ENCODE assay signal across 9 mouse cellular contexts in the genomic region with DNA sequence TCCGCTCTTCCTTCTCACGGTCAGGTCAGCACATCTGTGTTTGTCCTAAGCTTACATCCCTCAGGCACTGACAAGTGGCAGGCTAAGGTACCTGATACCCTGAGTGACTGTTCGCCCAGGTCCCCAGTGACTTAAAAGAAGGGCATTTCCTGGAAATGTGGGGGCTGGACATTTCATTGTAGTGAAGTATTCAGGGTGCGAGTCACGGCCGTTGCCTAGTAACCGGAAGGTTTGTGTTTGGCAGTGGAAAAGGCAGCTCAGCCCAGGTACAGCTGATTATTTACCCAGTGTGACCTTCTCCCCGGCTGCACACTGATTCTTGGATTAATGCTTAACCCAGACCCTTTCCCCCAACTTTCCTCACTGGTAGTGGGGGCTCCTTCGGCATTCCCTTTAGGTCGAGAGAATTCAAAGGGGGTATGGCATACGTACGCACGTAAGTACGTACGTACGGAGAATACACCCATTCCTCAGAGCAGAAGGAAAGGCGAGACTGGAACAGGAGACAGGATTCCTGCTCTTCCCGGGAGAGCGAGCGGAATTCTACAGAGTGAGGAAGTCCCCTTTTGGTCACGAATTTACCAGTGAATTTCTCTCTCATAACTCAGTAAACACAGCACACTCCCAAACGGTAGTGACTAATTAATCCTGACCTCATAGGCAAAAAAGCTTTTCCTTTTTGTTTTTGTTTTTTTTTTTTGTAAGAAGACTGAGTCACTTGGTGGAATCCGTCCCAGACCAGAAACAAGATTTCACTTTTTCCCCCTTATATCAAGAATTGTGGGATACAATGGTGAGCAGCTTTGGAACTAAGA.
DNase-seq lines count a peak whose midpoint lies in the region; ATAC-seq and TF ChIP-seq lines count a peak whose summit lies in the region.
"Had no signal": no experiment of that assay in that cellular context is flagged by ENCODE, and none has a peak within 500 bp of the region (broad histone marks: within the 10 kb centered on the region; RNA-seq: fewer than 3 reads in every experiment).

No protein-coding gene starts in this region.

- intact Hi-C loops in gastrocnemius, postnatal 14 days (cut with DNase I; ENCODE audit: low total_unique reads): no loop called here

- no peak overlapping the region for H3K4me3 ChIP-seq in hindbrain, embryonic 13.5 days
- H3K4me3 ChIP-seq in liver, embryonic 14.5 days (ENCODE audit: insufficient read depth in 1 of 2, low read depth in 2 of 2, low read length in 2 of 2): peak overlapping the region in 1 of 2 experiments; percentile 15; a peak in 2 of 4 replicates
- no peak overlapping the region for H3K4me3 ChIP-seq in forebrain, embryonic 15.5 days
- H3K4me3 ChIP-seq: megakaryocyte, embryonic 14.5 days had no signal

- ATAC-seq in hindbrain, embryonic 13.5 days (ENCODE audit: low FRiP score): peak; percentile 59
- ATAC-seq in liver, embryonic 14.5 days (ENCODE audit: insufficient read depth): peak; percentile 73
- ATAC-seq in forebrain, embryonic 15.5 days (replicated peaks): no peak

- H3K4me2 ChIP-seq in hindbrain, embryonic 13.5 days: no peak overlapping the region
- H3K4me2 ChIP-seq in liver, embryonic 14.5 days (ENCODE audit: low read depth): peak overlapping the region; percentile 27
- no peak overlapping the region for H3K4me2 ChIP-seq in forebrain, embryonic 15.5 days (replicated peaks)

- H3K4me1 ChIP-seq in hindbrain, embryonic 13.5 days (replicated peaks): peaks cover 11% of the 10 kb centered on the region; the same call in 1 of the 2 replicates
- peaks cover 0 to 5% of the 10 kb centered on the region in 2 experiments; a peak in 1 of 4 replicates for H3K4me1 ChIP-seq in liver, embryonic 14.5 days (replicated peaks; ENCODE audit: control insufficient read depth in 2 of 2, insufficient read depth in 2 of 2, low read length in 1 of 2)
- H3K4me1 ChIP-seq in forebrain, embryonic 15.5 days: no peaks in the 10 kb centered on the region
- H3K4me1 ChIP-seq: megakaryocyte, embryonic 14.5 days had no signal

- WGBS in hindbrain, embryonic 13.5 days: 64% methylated on average over 23 of the region's 23 CpGs
- 58% methylated on average over 23 of the region's 23 CpGs for WGBS in liver, embryonic 14.5 days (ENCODE audit: insufficient replicate concordance)
- 71% methylated on average over 23 of the region's 23 CpGs for WGBS in forebrain, embryonic 15.5 days

- H3K9me3 ChIP-seq in hindbrain, embryonic 13.5 days: no peaks in the 10 kb centered on the region
- no peaks in the 10 kb centered on the region for H3K9me3 ChIP-seq in liver, embryonic 14.5 days (ENCODE audit: control insufficient read depth, low read length)
- no peaks in the 10 kb centered on the region for H3K9me3 ChIP-seq in forebrain, embryonic 15.5 days

- DNase-seq in NIH3T3 (ENCODE audit: low read depth): peak; percentile 74
- DNase-seq in c-Kit-positive CD71-positive TER-119-negative erythroid progenitor cells, embryonic 14.5 days (ENCODE audit: low read depth): peak; percentile 1
- peak; percentile 28 to 37 (median 31) for DNase-seq in liver, embryonic 14.5 days (ENCODE audit: low read depth in 3 of 3, low spot score in 3 of 3)
- DNase-seq in telencephalon, adult 2 months (ENCODE audit: low read depth, low spot score): peak; percentile 5
- no peak for DNase-seq in gastrocnemius, postnatal 14 days
- DNase-seq in frontal cortex, postnatal 25 days (ENCODE audit: low spot score in 2 of 2): no peak

- no peaks in the 10 kb centered on the region for H3K27me3 ChIP-seq in hindbrain, embryonic 13.5 days
- no peaks in the 10 kb centered on the region for H3K27me3 ChIP-seq in liver, embryonic 14.5 days (ENCODE audit: control insufficient read depth, insufficient read depth, low read length)
- no peaks in the 10 kb centered on the region for H3K27me3 ChIP-seq in forebrain, embryonic 15.5 days
- H3K27me3 ChIP-seq: megakaryocyte, embryonic 14.5 days had no signal

- no peaks in the 10 kb centered on the region for H3K36me3 ChIP-seq in hindbrain, embryonic 13.5 days
- H3K36me3 ChIP-seq in liver, embryonic 14.5 days (replicated peaks; ENCODE audit: control insufficient read depth, insufficient read depth, low read depth): no peaks in the 10 kb centered on the region
- no peaks in the 10 kb centered on the region for H3K36me3 ChIP-seq in forebrain, embryonic 15.5 days

- H3K9ac ChIP-seq in hindbrain, embryonic 13.5 days: no peak overlapping the region
- no peak overlapping the region for H3K9ac ChIP-seq in liver, embryonic 14.5 days (replicated peaks)
- no peak overlapping the region for H3K9ac ChIP-seq in forebrain, embryonic 15.5 days (replicated peaks)

- TF ChIP-seq EP300 in liver, embryonic 14.5 days (IDR thresholded peaks at IDR 0.05; ENCODE audit: low read depth): no peak

- 0 out of 2 replicates have a peak overlapping the region, but pooled peaks have one; percentile 4 for H3K27ac ChIP-seq in hindbrain, embryonic 13.5 days
- H3K27ac ChIP-seq in liver, embryonic 14.5 days: no peak overlapping the region
- no peak overlapping the region for H3K27ac ChIP-seq in forebrain, embryonic 15.5 days (replicated peaks)

- TF ChIP-seq CTCF in liver, embryonic 14.5 days (IDR thresholded peaks at IDR 0.05; ENCODE audit: low read depth): no peak

Comparison
In these comparisons a context has a peak if more than half of its experiments do, and no peak if none do; other contexts are left out.
1. DNase-seq: peak in NIH3T3 (single experiment), c-Kit-positive CD71-positive TER-119-negative erythroid progenitor cells, embryonic 14.5 days (single experiment), liver, embryonic 14.5 days (3 of 3) and telencephalon, adult 2 months (single experiment); none in gastrocnemius, postnatal 14 days (single experiment) and frontal cortex, postnatal 25 days (0 of 2).